Mouse (Mus musculus) heart, embryonic 16.5 days (tissue): ENCODE results near the gene Wdr4. TPM values are rescaled to one million over a fixed set of nuclear protein-coding genes. Genes with fewer than 3 reads are reported as not detected.

Source experiments
- ATAC-seq: fragments of 200-750 bp; cut with Nextera tagmentation; replicated peaks from 2 replicates; pipeline ENCODE4 v1.8.0; 2017; ENCODE audit warnings: moderate number of reproducible peaks; ENCODE audit not compliant: insufficient read depth, low FRiP score; ENCODE audit errors: extremely low read depth
- H3K27ac ChIP-seq: fragments of 300-500 bp; sonication (generic); 2 replicates; pipeline ENCODE4 v1.5.1; 2014; ENCODE audit warnings: mild to moderate bottlenecking, low read length, control low read depth, moderate library complexity
- H3K27me3 ChIP-seq: fragments of 300-500 bp; sonication (generic); 2 replicates; pipeline ENCODE4 v1.6.1; 2014; ENCODE audit warnings: low read length, mixed read lengths; ENCODE audit not compliant: control insufficient read depth, insufficient read depth
- H3K36me3 ChIP-seq: fragments of 300-500 bp; sonication (generic); 2 replicates; pipeline ENCODE4 v1.6.1; 2014; ENCODE audit not compliant: control insufficient read depth, insufficient read depth
- H3K4me1 ChIP-seq: fragments of 300-500 bp; sonication (generic); 2 replicates; pipeline ENCODE4 v1.6.1; 2014; ENCODE audit warnings: low read length, mixed read lengths; ENCODE audit not compliant: control insufficient read depth, insufficient read depth
- H3K4me2 ChIP-seq: fragments of 300-500 bp; sonication (generic); 2 replicates; pipeline ENCODE4 v1.6.1; 2014; ENCODE audit warnings: low read depth, mild to moderate bottlenecking, control low read depth, low read length
- H3K4me3 ChIP-seq: fragments of 300-500 bp; sonication (generic); 2 replicates; pipeline ENCODE4 v1.5.1; 2014; ENCODE audit warnings: mild to moderate bottlenecking, control low read depth, low read length
- H3K9ac ChIP-seq: fragments of 300-500 bp; sonication (generic); 2 replicates; pipeline ENCODE4 v1.6.1; 2014; ENCODE audit warnings: low read length, control low read depth
- H3K9me3 ChIP-seq: fragments of 300-500 bp; sonication (generic); replicated peaks from 2 replicates; pipeline ENCODE4 v1.6.1; 2016; ENCODE audit warnings: low read length; ENCODE audit not compliant: control insufficient read depth
- WGBS: fragments of 180-500 bp; shearing (Covaris S2); extraction: QIAGEN DNeasy Blood & Tissue Kit; methylation state at CpG from one replicate; pipeline ENCODE4 v1.1.7; 2014; 5-methylcytosine and 5-hydroxymethylcytosine counted together
- polyA plus RNA-seq: library from polyadenylated mRNA; unstranded; fragments of >200 nt; fragmentation: Nextera tagmentation; extraction: Ambion mirVana; gene quantifications from 2 replicates; pipeline ENCODE4 v1.2.1, GENCODE M21; 2015

Wdr4 gene
- polyA plus RNA-seq, 1 experiment from 2014 or later = 21.8 TPM

DNA sequence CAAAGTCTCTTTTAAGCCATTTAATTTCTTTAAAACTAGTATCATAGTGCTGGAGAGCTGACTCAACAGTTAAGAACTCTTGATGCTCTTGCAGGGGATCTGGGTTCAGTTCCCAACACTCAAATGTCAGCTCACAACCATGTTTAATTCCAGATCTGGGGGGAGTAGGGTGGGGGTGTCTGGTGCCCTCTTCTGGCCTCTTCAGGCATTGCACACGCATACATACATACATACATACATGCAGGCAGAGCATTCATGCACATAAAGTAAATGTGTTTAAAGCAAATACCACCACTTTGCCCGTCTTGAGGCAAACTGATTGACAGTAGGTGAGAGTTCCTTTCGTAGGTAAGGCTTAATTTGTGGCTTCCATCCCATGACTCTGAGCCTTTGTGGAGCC is 52.9 kb downstream of the Wdr4 start:
- Histone ChIP-seq H3K4me1 (no peaks in the 10 kb centered on the region), H3K27ac (no peak overlapping the region), H3K9me3 (no peaks in the 10 kb centered on the region), H3K4me3 (no peak overlapping the region), H3K9ac (no peak overlapping the region), H3K36me3 (0 out of 2 replicates have a peak, but pooled peaks cover 3% of the 10 kb centered on the region), H3K27me3 (no peaks in the 10 kb centered on the region), H3K4me2 (no peak overlapping the region)
- 83% methylated on average over 3 of the region's 3 CpGs for WGBS
- no peak for ATAC-seq

DNA sequence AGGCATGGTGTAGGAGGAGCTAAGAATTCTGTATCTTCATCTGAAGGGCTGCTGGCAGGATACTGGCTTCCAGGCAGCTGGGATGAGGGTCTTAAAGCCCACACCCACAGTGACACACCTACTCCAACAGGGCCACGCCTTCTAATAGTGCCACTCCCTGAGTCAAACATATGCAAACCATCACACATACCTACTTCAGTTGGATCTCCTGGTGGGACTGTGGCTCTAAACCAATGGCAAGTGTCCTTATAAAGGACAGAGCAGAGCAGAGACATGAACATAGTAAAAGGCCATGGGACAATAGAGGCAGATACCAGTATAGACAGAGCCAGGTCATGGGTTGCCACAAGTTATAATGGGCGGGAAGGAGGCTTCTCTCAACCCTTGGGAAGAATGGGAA is 57.3 kb downstream of the Wdr4 start:
- 73% methylated on average over 2 of the region's 2 CpGs for WGBS
- ATAC-seq = no peak
- no peak overlapping the region for H3K4me3 ChIP-seq
- 0 out of 2 replicates have a peak, but pooled peaks cover 3% of the 10 kb centered on the region for H3K36me3 ChIP-seq
- no peak overlapping the region for H3K9ac ChIP-seq
- no peaks in the 10 kb centered on the region for H3K27me3 ChIP-seq
- H3K9me3 ChIP-seq = no peaks in the 10 kb centered on the region
- no peak overlapping the region for H3K27ac ChIP-seq
- no peaks in the 10 kb centered on the region for H3K4me1 ChIP-seq
- H3K4me2 ChIP-seq = no peak overlapping the region

DNA sequence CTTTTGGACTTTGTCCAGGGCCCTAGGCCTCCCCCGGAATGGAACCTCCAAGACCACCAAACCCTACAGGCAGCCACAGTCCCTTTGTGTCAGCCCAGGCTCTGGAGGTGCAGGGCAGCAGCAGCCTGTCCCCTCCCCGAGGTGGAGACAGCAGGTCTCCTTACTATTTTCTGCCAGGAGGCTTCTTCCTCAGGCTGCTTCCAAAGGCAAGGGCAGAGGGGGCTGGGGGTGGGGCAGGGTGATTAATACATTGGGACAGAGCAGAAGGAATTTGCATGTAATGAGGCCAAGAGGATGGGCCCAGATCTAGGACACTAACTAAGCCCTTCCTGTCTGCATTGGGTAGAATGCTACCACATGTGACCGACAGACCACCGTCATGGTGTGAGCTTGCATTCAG is 59.4 kb downstream of the Wdr4 start:
- Histone ChIP-seq H3K36me3 (no peaks in the 10 kb centered on the region), H3K27ac (no peak overlapping the region), H3K27me3 (no peaks in the 10 kb centered on the region), H3K9ac (no peak overlapping the region), H3K4me1 (no peaks in the 10 kb centered on the region), H3K9me3 (no peaks in the 10 kb centered on the region), H3K4me3 (no peak overlapping the region), H3K4me2 (no peak overlapping the region)
- no peak for ATAC-seq
- WGBS = 67% methylated on average over 4 of the region's 4 CpGs

DNA sequence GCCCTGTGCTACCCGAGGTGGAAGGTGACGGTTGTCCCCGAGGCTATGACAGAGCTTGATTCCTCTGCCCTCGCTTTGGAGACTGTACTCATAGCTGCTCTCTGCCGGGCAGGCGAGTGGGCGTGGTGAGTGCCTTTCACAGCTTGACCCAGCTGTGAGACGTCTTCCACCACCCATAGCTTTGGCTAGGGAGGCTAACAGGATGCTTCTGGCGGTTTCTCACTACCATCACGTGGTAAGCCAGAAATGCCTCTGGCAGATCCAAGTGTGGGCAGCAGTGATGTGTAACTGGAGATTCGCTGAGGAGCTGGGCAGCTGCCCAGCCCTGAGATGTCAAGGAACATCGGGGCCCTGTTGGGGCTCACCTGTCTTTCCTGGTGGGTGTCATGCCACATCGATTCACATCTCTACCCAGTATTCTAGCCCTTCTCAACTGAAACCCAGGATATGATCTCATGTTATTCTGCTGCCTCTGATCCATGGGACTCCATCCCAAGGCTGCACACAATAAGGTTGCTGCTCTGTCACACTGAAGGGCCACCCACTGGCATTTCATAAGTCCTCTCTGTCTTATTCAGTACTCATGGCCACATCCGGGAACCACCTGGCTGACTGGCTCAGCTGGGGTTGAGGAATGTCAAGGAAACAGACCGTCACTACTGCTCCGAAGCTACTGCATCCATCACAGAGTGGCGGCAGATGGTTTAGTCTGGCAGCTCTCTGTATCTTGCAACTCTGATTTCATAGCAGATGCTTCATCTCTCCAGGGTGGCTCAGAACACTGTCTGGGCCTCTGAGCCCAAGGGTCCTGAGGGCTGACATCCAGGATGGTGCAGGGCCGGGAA is 62.8 kb downstream of the Wdr4 start:
- WGBS = 63% methylated on average over 18 of the region's 18 CpGs
- Histone ChIP-seq H3K27me3 (no peaks in the 10 kb centered on the region), H3K36me3 (no peaks in the 10 kb centered on the region), H3K9ac (no peak overlapping the region), H3K9me3 (no peaks in the 10 kb centered on the region), H3K4me2 (no peak overlapping the region), H3K4me3 (no peak overlapping the region), H3K27ac (no peak overlapping the region), H3K4me1 (no peaks in the 10 kb centered on the region)
- ATAC-seq = peak; percentile 28; the same call in 1 of the 2 replicates

DNA sequence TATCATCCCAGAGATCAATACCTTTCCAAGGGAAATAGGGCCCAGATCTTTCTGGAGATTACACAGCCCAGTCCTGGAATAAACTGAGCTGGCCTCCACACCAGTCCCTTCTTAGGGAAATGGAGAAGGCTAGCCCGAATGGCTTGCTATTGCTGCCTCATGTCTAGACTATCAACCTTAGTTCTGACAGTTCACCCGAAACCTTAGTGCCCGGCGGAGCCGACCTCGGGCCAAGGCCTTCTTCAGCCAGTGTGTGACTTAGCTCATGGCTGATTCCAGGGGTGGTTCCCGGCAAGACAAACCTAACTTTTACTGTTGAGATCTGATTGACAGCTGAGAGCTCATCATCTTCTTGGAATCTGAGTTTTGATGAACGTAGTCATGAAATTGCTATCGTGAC is 65.7 kb downstream of the Wdr4 start:
- Histone ChIP-seq H3K4me3 (no peak overlapping the region), H3K27ac (0 out of 2 replicates have a peak overlapping the region, but pooled peaks have one; percentile 29), H3K4me1 (no peaks in the 10 kb centered on the region), H3K27me3 (no peaks in the 10 kb centered on the region), H3K36me3 (no peaks in the 10 kb centered on the region), H3K9me3 (no peaks in the 10 kb centered on the region), H3K9ac (no peak overlapping the region), H3K4me2 (no peak overlapping the region)
- ATAC-seq = no peak
- 83% methylated on average over 9 of the region's 9 CpGs for WGBS

DNA sequence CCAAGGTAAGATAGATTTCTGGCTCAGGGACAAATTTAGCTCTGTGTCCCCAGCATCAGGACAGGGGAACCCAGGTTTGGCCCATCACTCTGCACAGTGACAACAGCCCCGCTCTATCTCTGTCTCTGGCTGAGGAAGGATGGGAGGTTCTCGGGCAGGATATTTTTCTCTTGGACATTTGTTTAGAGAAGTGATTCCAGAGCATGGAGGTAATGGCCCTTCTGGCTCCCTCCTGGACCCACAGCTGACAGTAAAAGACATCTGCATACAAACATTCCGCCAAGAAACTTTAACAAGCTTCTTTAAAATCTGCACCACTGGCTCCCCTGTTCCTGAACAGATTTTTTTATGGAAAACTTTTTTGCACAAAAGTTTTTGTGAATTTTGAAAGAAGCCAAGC is 66.3 kb downstream of the Wdr4 start:
- 51% methylated on average over 3 of the region's 3 CpGs for WGBS
- ATAC-seq = no peak
- H3K27me3 ChIP-seq = no peaks in the 10 kb centered on the region
- no peaks in the 10 kb centered on the region for H3K9me3 ChIP-seq
- H3K4me1 ChIP-seq = no peaks in the 10 kb centered on the region
- H3K27ac ChIP-seq = no peak overlapping the region
- H3K36me3 ChIP-seq = no peaks in the 10 kb centered on the region
- H3K4me3 ChIP-seq = no peak overlapping the region
- no peak overlapping the region for H3K9ac ChIP-seq
- H3K4me2 ChIP-seq = no peak overlapping the region

DNA sequence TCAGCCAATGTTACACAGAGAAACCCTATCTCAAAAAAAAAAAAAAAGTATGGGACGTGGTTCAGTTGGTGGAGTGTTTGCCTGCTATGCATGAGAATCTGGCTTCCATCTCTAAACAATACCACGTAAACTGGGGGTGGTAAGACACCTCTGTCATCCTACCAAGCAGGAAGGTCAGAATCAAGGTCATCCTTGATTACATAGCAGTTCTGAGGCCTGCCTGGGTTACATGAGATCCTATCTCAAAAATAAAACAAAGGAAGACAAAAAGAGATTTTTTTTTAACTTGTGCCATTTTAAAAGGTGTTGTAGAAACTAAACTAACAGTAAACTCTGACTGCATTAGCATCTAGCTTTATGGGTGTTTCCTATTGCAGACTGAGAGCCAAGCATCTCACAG is 67.0 kb downstream of the Wdr4 start:
- H3K36me3 ChIP-seq = no peaks in the 10 kb centered on the region
- no peak overlapping the region for H3K9ac ChIP-seq
- no peak overlapping the region for H3K4me3 ChIP-seq
- no peak overlapping the region for H3K4me2 ChIP-seq
- WGBS = 70% methylated on average over 2 of the region's 2 CpGs
- no peaks in the 10 kb centered on the region for H3K4me1 ChIP-seq
- no peak overlapping the region for H3K27ac ChIP-seq
- H3K9me3 ChIP-seq = no peaks in the 10 kb centered on the region
- no peaks in the 10 kb centered on the region for H3K27me3 ChIP-seq
- ATAC-seq = no peak

DNA sequence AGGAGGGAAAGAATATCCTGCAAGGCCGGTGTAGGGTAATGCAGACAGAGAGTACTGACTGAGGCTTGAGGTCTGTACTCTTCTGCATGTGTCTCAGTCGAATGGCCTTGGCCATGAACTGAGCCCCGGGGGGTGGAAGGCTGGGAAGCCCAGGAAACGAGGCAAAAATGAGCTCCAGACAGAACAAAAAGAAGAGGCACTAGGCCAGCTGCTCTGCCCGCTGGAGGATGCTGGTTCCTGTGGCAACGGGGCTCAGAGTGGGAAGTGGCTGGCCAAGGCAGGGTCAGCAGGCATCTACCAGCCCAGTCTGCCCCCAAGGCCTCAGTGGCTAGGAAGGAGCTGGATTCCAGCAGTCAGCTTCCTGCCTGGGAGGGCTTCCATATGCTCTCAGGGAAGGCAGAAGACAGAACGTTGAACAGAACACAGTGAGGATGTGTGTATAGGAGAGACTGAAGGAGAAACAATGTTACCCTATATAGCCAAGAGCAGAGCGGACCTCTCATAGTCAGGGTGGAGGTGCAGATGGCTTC is 68.5 kb downstream of the Wdr4 start:
- H3K36me3 ChIP-seq = no peaks in the 10 kb centered on the region
- H3K27ac ChIP-seq = no peak overlapping the region
- H3K9ac ChIP-seq = no peak overlapping the region
- no peak overlapping the region for H3K4me2 ChIP-seq
- H3K4me3 ChIP-seq = no peak overlapping the region
- no peaks in the 10 kb centered on the region for H3K4me1 ChIP-seq
- no peaks in the 10 kb centered on the region for H3K9me3 ChIP-seq
- no peak for ATAC-seq
- 54% methylated on average over 8 of the region's 8 CpGs for WGBS
- no peaks in the 10 kb centered on the region for H3K27me3 ChIP-seq

DNA sequence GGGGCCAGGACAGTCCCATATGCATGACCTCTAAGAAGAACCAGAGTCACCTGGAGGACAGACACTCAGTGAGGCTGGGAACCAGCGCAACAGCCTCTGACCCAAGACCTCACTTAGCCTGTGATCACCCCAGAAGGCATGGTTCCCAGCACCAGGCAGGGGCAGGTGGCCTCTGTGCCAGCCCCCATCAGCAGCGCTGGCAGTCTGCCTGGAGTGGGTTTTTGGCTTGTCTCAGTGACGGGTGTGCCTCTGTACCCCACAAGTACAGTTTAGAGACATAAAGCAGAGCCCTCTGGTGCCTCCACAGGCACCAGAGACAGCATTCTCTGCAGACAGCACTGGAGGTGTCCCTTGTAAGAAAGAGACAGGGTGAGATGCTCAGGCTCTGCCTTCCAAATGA is 69.6 kb downstream of the Wdr4 start:
- no peak for ATAC-seq
- H3K27ac ChIP-seq = no peak overlapping the region
- 64% methylated on average over 3 of the region's 3 CpGs for WGBS

More for the DNA sequence above, 69.6 kb downstream of the Wdr4 start:
- no peaks in the 10 kb centered on the region for H3K27me3 ChIP-seq
- no peaks in the 10 kb centered on the region for H3K36me3 ChIP-seq
- no peak overlapping the region for H3K9ac ChIP-seq
- no peaks in the 10 kb centered on the region for H3K9me3 ChIP-seq
- no peak overlapping the region for H3K4me3 ChIP-seq
- H3K4me1 ChIP-seq = no peaks in the 10 kb centered on the region
- no peak overlapping the region for H3K4me2 ChIP-seq
